Mouse (Mus musculus): ENCODE data around the gene Armc9.

- TF ChIP-seq CHD2 (IDR thresholded peaks at IDR 0.05; ENCODE audit: low read depth, low read length) (no peak), MAFK (IDR thresholded peaks at IDR 0.05; ENCODE audit: insufficient read depth, low read depth, low read length) (no peak), HCFC1 (IDR thresholded peaks at IDR 0.05; ENCODE audit: borderline replicate concordance, insufficient read depth, low read length) (no peak), ZNF384 (IDR thresholded peaks at IDR 0.05; ENCODE audit: low read depth, low read length) (no peak)
Observed at GRCm38 (mm10) chr1:86119549-86119948, 35.0 kb upstream of the Armc9 start.
